Mouse (Mus musculus) kidney, embryonic 16.5 days (tissue): ENCODE results near the gene Plp1. TPM values are rescaled to one million over a fixed set of nuclear protein-coding genes. Genes with fewer than 3 reads are reported as not detected.

ENCODE experiments used
- ATAC-seq: fragments of 200-750 bp; cut with Nextera tagmentation; 2 replicates; pipeline ENCODE4 v1.8.0; 2017; ENCODE audit warnings: moderate TSS enrichment; ENCODE audit not compliant: low FRiP score, low TSS enrichment
- H3K27ac ChIP-seq: fragments of 300-500 bp; sonication (generic); 2 replicates; pipeline ENCODE4 v1.5.1; 2014; ENCODE audit warnings: low read length
- H3K27me3 ChIP-seq: fragments of 300-500 bp; sonication (generic); 2 replicates; pipeline ENCODE4 v1.6.1; 2014; ENCODE audit warnings: low read length, control low read depth, mixed read lengths; ENCODE audit not compliant: insufficient read depth
- H3K36me3 ChIP-seq: fragments of 300-500 bp; sonication (generic); 2 replicates; pipeline ENCODE4 v1.6.1; 2014; ENCODE audit warnings: low read length, control low read depth, mixed read lengths; ENCODE audit not compliant: insufficient read depth
- H3K4me1 ChIP-seq: fragments of 300-500 bp; sonication (generic); 2 replicates; pipeline ENCODE4 v1.6.1; 2014; ENCODE audit warnings: low read length, control low read depth, mixed read lengths; ENCODE audit not compliant: insufficient read depth
- H3K4me2 ChIP-seq: fragments of 300-500 bp; sonication (generic); replicated peaks from 2 replicates; pipeline ENCODE4 v1.6.1; 2014; ENCODE audit warnings: low read depth, low read length
- H3K4me3 ChIP-seq: fragments of 300-500 bp; sonication (generic); 2 replicates; pipeline ENCODE4 v1.5.1; 2014; ENCODE audit warnings: mild to moderate bottlenecking, low read length
- H3K9ac ChIP-seq: fragments of 300-500 bp; sonication (generic); replicated peaks from 2 replicates; pipeline ENCODE4 v1.6.1; 2014; ENCODE audit warnings: low read length
- H3K9me3 ChIP-seq: fragments of 300-500 bp; sonication (generic); 2 replicates; pipeline ENCODE4 v1.6.1; 2016; ENCODE audit warnings: low read length, control low read depth
- WGBS: fragments of 180-500 bp; shearing (Covaris S2); extraction: QIAGEN DNeasy Blood & Tissue Kit; methylation state at CpG from one replicate; pipeline ENCODE4 v1.1.7; 2014; 5-methylcytosine and 5-hydroxymethylcytosine counted together
- polyA plus RNA-seq: library from polyadenylated mRNA; unstranded; fragments of >200 nt; fragmentation: Nextera tagmentation; extraction: Ambion mirVana; gene quantifications from 2 replicates; pipeline ENCODE4 v1.2.1, GENCODE M21; 2015

The Plp1 gene
- 3.8 and 5.0 TPM in 2 replicates for polyA plus RNA-seq

- WGBS = 25% methylated on average over 1 of the region's 1 CpGs
- H3K9me3 ChIP-seq = no peaks in the 10 kb centered on the region
- no peak within 1 kb of the TSS for H3K27ac ChIP-seq
- no peak for ATAC-seq
- H3K9ac ChIP-seq = no peak within 1 kb of the TSS
- no peaks in the 10 kb centered on the region for H3K4me1 ChIP-seq
- no peak within 1 kb of the TSS for H3K4me3 ChIP-seq
- no peaks in the 10 kb centered on the region for H3K36me3 ChIP-seq
- no peak within 1 kb of the TSS for H3K4me2 ChIP-seq
- peaks cover 3% of the 10 kb centered on the region; the same call in 1 of the 2 replicates for H3K27me3 ChIP-seq
Measured at GRCm38 (mm10) chrX:136822371-136822770, at the start of gene Plp1. Gene Plp1, plus strand, starts transcription at chrX:136822671.

GRCm38 (mm10) chrX:136773035-136773434, 49.4 kb upstream of the Plp1 start:
- Histone ChIP-seq H3K4me3 (no peak overlapping the region), H3K36me3 (peaks cover 4% of the 10 kb centered on the region; the same call in 1 of the 2 replicates), H3K9me3 (no peaks in the 10 kb centered on the region), H3K27me3 (peaks cover 13% of the 10 kb centered on the region; the same call in 1 of the 2 replicates), H3K9ac (no peak overlapping the region), H3K27ac (no peak overlapping the region), H3K4me2 (no peak overlapping the region), H3K4me1 (no peaks in the 10 kb centered on the region)
- no peak for ATAC-seq
- WGBS = 69% methylated on average over 1 of the region's 1 CpGs

- Histone ChIP-seq H3K27me3 (peaks cover 25% of the 10 kb centered on the region), H3K9ac (no peak overlapping the region), H3K27ac (no peak overlapping the region), H3K4me1 (no peaks in the 10 kb centered on the region), H3K9me3 (no peaks in the 10 kb centered on the region), H3K4me2 (no peak overlapping the region), H3K36me3 (peaks cover 4% of the 10 kb centered on the region; the same call in 1 of the 2 replicates), H3K4me3 (no peak overlapping the region)
- WGBS = 83% methylated on average over 3 of the region's 3 CpGs
- ATAC-seq = no peak
Measured at GRCm38 (mm10) chrX:136778046-136778445, 44.4 kb upstream of the Plp1 start.

- peaks cover 29% of the 10 kb centered on the region for H3K27me3 ChIP-seq
- no peak overlapping the region for H3K4me3 ChIP-seq
- ATAC-seq = no peak
- H3K36me3 ChIP-seq = peaks cover 3% of the 10 kb centered on the region; the same call in 1 of the 2 replicates
- H3K27ac ChIP-seq = no peak overlapping the region
- no peak overlapping the region for H3K9ac ChIP-seq
- H3K4me2 ChIP-seq = no peak overlapping the region
- WGBS = 52% methylated on average over 2 of the region's 2 CpGs
- H3K9me3 ChIP-seq = no peaks in the 10 kb centered on the region
- H3K4me1 ChIP-seq = no peaks in the 10 kb centered on the region
Measured at GRCm38 (mm10) chrX:136779262-136779661, 43.2 kb upstream of the Plp1 start.

- Histone ChIP-seq H3K4me1 (no peaks in the 10 kb centered on the region), H3K27me3 (peaks cover 29% of the 10 kb centered on the region), H3K27ac (no peak within 1 kb of the TSS), H3K4me3 (no peak within 1 kb of the TSS), H3K9me3 (no peaks in the 10 kb centered on the region), H3K4me2 (no peak within 1 kb of the TSS), H3K36me3 (no peaks in the 10 kb centered on the region), H3K9ac (no peak within 1 kb of the TSS)
- WGBS = 59% methylated on average over 3 of the region's 3 CpGs
- no peak for ATAC-seq
Measured at GRCm38 (mm10) chrX:136780041-136780440, 42.4 kb upstream of the Plp1 start, which contains the start of gene Glra4. Gene Glra4, minus strand, starts transcription at chrX:136780141.

- Histone ChIP-seq H3K9ac (no peak overlapping the region), H3K4me1 (no peaks in the 10 kb centered on the region), H3K9me3 (no peaks in the 10 kb centered on the region), H3K4me3 (no peak overlapping the region), H3K4me2 (no peak overlapping the region), H3K27me3 (peaks cover 4% of the 10 kb centered on the region; the same call in 1 of the 2 replicates), H3K27ac (no peak overlapping the region), H3K36me3 (0 out of 2 replicates have a peak, but pooled peaks cover 8% of the 10 kb centered on the region)
- ATAC-seq = no peak
- WGBS = 76% methylated on average over 4 of the region's 4 CpGs
Measured at GRCm38 (mm10) chrX:136789446-136789845, 33.0 kb upstream of the Plp1 start.

- Histone ChIP-seq H3K27ac (no peak overlapping the region), H3K9me3 (no peaks in the 10 kb centered on the region), H3K4me2 (no peak overlapping the region), H3K36me3 (0 out of 2 replicates have a peak, but pooled peaks cover 3% of the 10 kb centered on the region), H3K9ac (no peak overlapping the region), H3K4me1 (no peaks in the 10 kb centered on the region), H3K4me3 (no peak overlapping the region), H3K27me3 (peaks cover 6% of the 10 kb centered on the region; the same call in 1 of the 2 replicates)
- ATAC-seq = no peak
- WGBS = 44% methylated on average over 2 of the region's 2 CpGs
Measured at GRCm38 (mm10) chrX:136797223-136797622, 25.2 kb upstream of the Plp1 start.

- H3K9ac ChIP-seq = no peak overlapping the region
- no peak overlapping the region for H3K27ac ChIP-seq
- H3K4me3 ChIP-seq = no peak overlapping the region
- peaks cover 3% of the 10 kb centered on the region; the same call in 1 of the 2 replicates for H3K27me3 ChIP-seq
- H3K4me2 ChIP-seq = no peak overlapping the region
- no peak for ATAC-seq
- no peaks in the 10 kb centered on the region for H3K36me3 ChIP-seq
- 89% methylated on average over 6 of the region's 6 CpGs for WGBS
- no peaks in the 10 kb centered on the region for H3K9me3 ChIP-seq
- no peaks in the 10 kb centered on the region for H3K4me1 ChIP-seq
Measured at GRCm38 (mm10) chrX:136819752-136820151, 2.7 kb upstream of the Plp1 start.

GRCm38 (mm10) chrX:136820250-136820649, 2.2 kb upstream of the Plp1 start:
- WGBS = 35% methylated on average over 1 of the region's 1 CpGs
- Histone ChIP-seq H3K9me3 (no peaks in the 10 kb centered on the region), H3K27ac (no peak overlapping the region), H3K4me1 (no peaks in the 10 kb centered on the region), H3K27me3 (peaks cover 3% of the 10 kb centered on the region; the same call in 1 of the 2 replicates), H3K4me2 (no peak overlapping the region), H3K36me3 (no peaks in the 10 kb centered on the region), H3K4me3 (no peak overlapping the region), H3K9ac (no peak overlapping the region)
- ATAC-seq = peak; percentile 73; the same call in 1 of the 2 replicates

GRCm38 (mm10) chrX:136825016-136825415, 2.5 kb downstream of the Plp1 start:
- Histone ChIP-seq H3K27ac (no peak overlapping the region), H3K4me3 (no peak overlapping the region), H3K27me3 (peaks cover 3% of the 10 kb centered on the region; the same call in 1 of the 2 replicates), H3K36me3 (no peaks in the 10 kb centered on the region), H3K4me2 (no peak overlapping the region), H3K9me3 (no peaks in the 10 kb centered on the region), H3K4me1 (no peaks in the 10 kb centered on the region), H3K9ac (no peak overlapping the region)
- WGBS = 65% methylated on average over 4 of the region's 4 CpGs
- no peak for ATAC-seq
